Mouse (Mus musculus) v-Abl transformed pro-B cells (cell line): ENCODE measurements around the gene Skint2.

ENCODE experiments used
- in situ Hi-C, 2 experiments: fragments of 400-800 bp; cut with MboI; formaldehyde crosslinking; loops; one replicate each; pipeline ENCODE4 v1.15.1; 2025; ENCODE audit not compliant: unreplicated experiment in 2 of 2

Gene Skint2

GRCm38 (mm10) chr4:112556894-112557293 lies at the start of gene Skint2:
Skint2 (plus strand) TSS chr4:112557194.
- in situ Hi-C loops: no loop called here
